Mouse (Mus musculus): ENCODE data around the gene Zfp428. TPM values are rescaled to one million over a fixed set of nuclear protein-coding genes. Genes with fewer than 3 reads are reported as not detected.

The Zfp428 gene
- total and polyA plus RNA-seq, 3 experiments: 11.1 to 20.4 (median 15.1) TPM

- no peak overlapping the region for H3K9ac ChIP-seq (ENCODE audit: insufficient read depth, low read depth)
- dilution Hi-C loops (cut with MboI; ENCODE audit: extremely low pct_ligation_motif_present, extremely low pct_unique_long_range_greater_than_20kb, low sequenced_read_pairs) (no loop called here), in situ Hi-C loops (cut with MboI; ENCODE audit: low pct_ligation_motif_present, low pct_unique_long_range_greater_than_20kb, low sequenced_read_pairs) (no loop called here)
- no peak overlapping the region for H3K4me3 ChIP-seq (replicated peaks in 1 of 3; ENCODE audit: low read depth in 2 of 3, low read length in 2 of 3, poor library complexity in 1 of 3)
- no peaks in the 10 kb centered on the region for H3K36me3 ChIP-seq (replicated peaks in 1 of 2; ENCODE audit: control insufficient read depth in 1 of 2, insufficient read depth in 1 of 2, low read length in 1 of 2)
- H3K27ac ChIP-seq (ENCODE audit: insufficient read depth, low read depth): no peak overlapping the region
- H3K4me1 ChIP-seq (ENCODE audit: control insufficient read depth in 1 of 2, insufficient read depth in 2 of 2): peaks cover 8 to 42% of the 10 kb centered on the region in 2 experiments
- H3K27me3 ChIP-seq (replicated peaks): no peaks in the 10 kb centered on the region
- no peak for DNase-seq (ENCODE audit: extremely low read depth)
- H3K79me2 ChIP-seq (replicated peaks; ENCODE audit: control insufficient read depth, extremely low read depth, insufficient read depth, poor library complexity, severe bottlenecking): no peaks in the 10 kb centered on the region
- no peak overlapping the region for H3K4me2 ChIP-seq (ENCODE audit: insufficient read depth, low read depth, poor library complexity, severe bottlenecking)
- H3K9me3 ChIP-seq (replicated peaks; ENCODE audit: low read length): peaks cover 3% of the 10 kb centered on the region
- peak in 1 of 2 experiments; percentile 51; a peak in 2 of 4 replicates for TF ChIP-seq CTCF (conservative IDR thresholded peaks at IDR 0.05 in 1 of 2, IDR thresholded peaks at IDR 0.05 in 1 of 2; ENCODE audit: low read depth in 2 of 2, low read length in 2 of 2)
- no peak for TF ChIP-seq POLR2AphosphoS2 (IDR thresholded peaks at IDR 0.05; ENCODE audit: low read depth, low read length)
- peak; percentile 9; the same call in 1 of the 2 replicates for TF ChIP-seq SMC3 (IDR thresholded peaks at IDR 0.05; ENCODE audit: low read depth, low read length)
Observed at GRCm38 (mm10) chr7:24524978-24525377, 18.2 kb downstream of the Zfp428 start.

GRCm38 (mm10) chr7:24525686-24526420 lies 19.0 kb downstream of the Zfp428 start:
- H3K27ac ChIP-seq (ENCODE audit: insufficient read depth, low read depth): no peak overlapping the region
- H3K36me3 ChIP-seq (replicated peaks in 1 of 2; ENCODE audit: control insufficient read depth in 1 of 2, insufficient read depth in 1 of 2, low read length in 1 of 2): no peaks in the 10 kb centered on the region
- H3K79me2 ChIP-seq (replicated peaks; ENCODE audit: control insufficient read depth, extremely low read depth, insufficient read depth, poor library complexity, severe bottlenecking): no peaks in the 10 kb centered on the region; the same call in 1 of the 2 replicates
- dilution Hi-C loops (cut with MboI; ENCODE audit: extremely low pct_ligation_motif_present, extremely low pct_unique_long_range_greater_than_20kb, low sequenced_read_pairs): no loop called here
- in situ Hi-C loops (cut with MboI; ENCODE audit: low pct_ligation_motif_present, low pct_unique_long_range_greater_than_20kb, low sequenced_read_pairs): no loop called here
- TF ChIP-seq ZC3H11A (IDR thresholded peaks at IDR 0.05; ENCODE audit: low read depth, low read length) (no peak), SMC3 (IDR thresholded peaks at IDR 0.05; ENCODE audit: low read depth, low read length) (no peak), JUN (IDR thresholded peaks at IDR 0.05; ENCODE audit: insufficient read depth, low read depth, low read length) (no peak), JUND (conservative IDR thresholded peaks at IDR 0.05; ENCODE audit: low read depth, low read length) (no peak), CHD1 (IDR thresholded peaks at IDR 0.05; ENCODE audit: low read depth, low read length) (no peak), ZKSCAN1 (IDR thresholded peaks at IDR 0.05; ENCODE audit: borderline replicate concordance, low read depth, low read length) (no peak), MAX (IDR thresholded peaks at IDR 0.05; ENCODE audit: low read length) (no peak), E2F4 (IDR thresholded peaks at IDR 0.05; ENCODE audit: insufficient replicate concordance, low read depth, low read length) (no peak), TCF12 (IDR thresholded peaks at IDR 0.05; ENCODE audit: low read depth, low read length) (no peak), UBTF (IDR thresholded peaks at IDR 0.05; ENCODE audit: low read depth, low read length) (no peak)
- DNase-seq (ENCODE audit: extremely low read depth): no peak
- H3K4me3 ChIP-seq (replicated peaks in 1 of 3; ENCODE audit: low read depth in 2 of 3, low read length in 2 of 3, poor library complexity in 1 of 3): no peak overlapping the region
- peaks cover 8 to 42% of the 10 kb centered on the region in 2 experiments for H3K4me1 ChIP-seq (ENCODE audit: control insufficient read depth in 1 of 2, insufficient read depth in 2 of 2)
- H3K4me2 ChIP-seq (ENCODE audit: insufficient read depth, low read depth, poor library complexity, severe bottlenecking): no peak overlapping the region
- H3K9ac ChIP-seq (ENCODE audit: insufficient read depth, low read depth): no peak overlapping the region
- no peaks in the 10 kb centered on the region for H3K27me3 ChIP-seq (replicated peaks)
- H3K9me3 ChIP-seq (replicated peaks; ENCODE audit: low read length): peaks cover 3% of the 10 kb centered on the region

- TF ChIP-seq NRF1 (IDR thresholded peaks at IDR 0.05; ENCODE audit: low read depth, low read length): no peak
- TF ChIP-seq CHD1 (IDR thresholded peaks at IDR 0.05; ENCODE audit: low read depth, low read length): no peak
- no peak overlapping the region for H3K4me2 ChIP-seq (ENCODE audit: insufficient read depth, low read depth, poor library complexity, severe bottlenecking)
- no peak overlapping the region for H3K27ac ChIP-seq (ENCODE audit: insufficient read depth, low read depth)
- H3K4me3 ChIP-seq (replicated peaks in 1 of 3; ENCODE audit: low read depth in 2 of 3, low read length in 2 of 3, poor library complexity in 1 of 3): no peak overlapping the region
- H3K36me3 ChIP-seq (replicated peaks in 1 of 2; ENCODE audit: control insufficient read depth in 1 of 2, insufficient read depth in 1 of 2, low read length in 1 of 2): peaks cover 8 to 10% of the 10 kb centered on the region in 2 experiments
- in situ Hi-C loops (cut with MboI; ENCODE audit: low pct_ligation_motif_present, low pct_unique_long_range_greater_than_20kb, low sequenced_read_pairs) (no loop called here), dilution Hi-C loops (cut with MboI; ENCODE audit: extremely low pct_ligation_motif_present, extremely low pct_unique_long_range_greater_than_20kb, low sequenced_read_pairs) (no loop called here)
- no peak overlapping the region for H3K9ac ChIP-seq (ENCODE audit: insufficient read depth, low read depth)
- no peaks in the 10 kb centered on the region for H3K27me3 ChIP-seq (replicated peaks)
- no peak for DNase-seq (ENCODE audit: extremely low read depth)
- H3K4me1 ChIP-seq (ENCODE audit: control insufficient read depth in 1 of 2, insufficient read depth in 2 of 2): peaks cover 5 to 45% of the 10 kb centered on the region in 2 experiments
- H3K9me3 ChIP-seq (replicated peaks; ENCODE audit: low read length): peaks cover 3% of the 10 kb centered on the region
- peaks cover 4% of the 10 kb centered on the region; the same call in 1 of the 2 replicates for H3K79me2 ChIP-seq (replicated peaks; ENCODE audit: control insufficient read depth, extremely low read depth, insufficient read depth, poor library complexity, severe bottlenecking)
Observed at GRCm38 (mm10) chr7:24528861-24529260, 22.1 kb downstream of the Zfp428 start.
